Comparison of ENCODE assay signal across 9 mouse cellular contexts in the genomic region with DNA sequence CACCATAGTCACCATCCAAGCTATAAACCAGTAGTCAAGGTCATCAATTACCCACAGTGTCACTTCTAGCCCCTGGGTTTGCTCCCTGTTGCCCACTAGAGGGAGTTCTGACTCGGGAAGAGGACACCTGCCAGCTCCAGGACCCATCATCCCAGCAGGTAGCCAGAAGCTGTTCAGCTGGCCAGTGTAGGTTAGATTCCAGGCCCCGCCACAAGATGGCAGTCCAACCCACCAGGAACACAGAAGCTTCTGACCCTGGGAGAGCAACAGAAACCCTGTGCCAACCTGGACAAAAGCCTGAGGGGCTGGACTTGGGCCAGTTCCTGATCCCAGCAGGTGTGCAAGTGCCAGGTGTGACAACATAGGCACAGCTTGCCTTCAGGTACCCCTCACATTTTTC. TPM values are rescaled to one million over a fixed set of nuclear protein-coding genes. Genes with fewer than 3 reads are reported as not detected.
DNase-seq lines count a peak whose midpoint lies in the region; ATAC-seq and TF ChIP-seq lines count a peak whose summit lies in the region.
"Had no signal": no experiment of that assay in that cellular context is flagged by ENCODE, and none has a peak within 500 bp of the region (broad histone marks: within the 10 kb centered on the region; RNA-seq: fewer than 3 reads in every experiment).

No protein-coding gene starts in this region.

- ATAC-seq in common myeloid progenitor, adult 5-6 weeks (replicated peaks; ENCODE audit: low read depth, poor library complexity, severe bottlenecking): peak; percentile 42
- peak; percentile 38 for ATAC-seq in kidney, embryonic 15.5 days (replicated peaks; ENCODE audit: low FRiP score)
- no peak for ATAC-seq in liver, embryonic 13.5 days (ENCODE audit: low read depth)

- peak; percentile 46 to 75 for DNase-seq in urinary bladder, adult 18-20 months (ENCODE audit: low spot score in 2 of 2)
- DNase-seq in urinary bladder, postnatal 10 days (ENCODE audit: low spot score): no peak
- peak; percentile 13 for DNase-seq in gonadal fat pad, adult 2 months (ENCODE audit: low read depth)
- DNase-seq in liver, embryonic 13.5 days: peak; percentile 25
- DNase-seq in ovary, adult 18-20 months (ENCODE audit: low spot score): peak; percentile 21
- peak; percentile 81 for DNase-seq in thymus, adult 2 months

- H3K27me3 ChIP-seq in kidney, embryonic 15.5 days: peaks cover 64% of the 10 kb centered on the region
- peaks cover 46% of the 10 kb centered on the region for H3K27me3 ChIP-seq in liver, embryonic 13.5 days
- no peaks in the 10 kb centered on the region; the same call in 1 of the 2 replicates for H3K27me3 ChIP-seq in thymus, adult 2 months (ENCODE audit: control insufficient read depth, insufficient read depth, low read length)

- peak; percentile 82; the same call in 1 of the 2 replicates for TF ChIP-seq CTCF in thymus, adult 2 months (IDR thresholded peaks at IDR 0.05; ENCODE audit: borderline replicate concordance, control insufficient read depth, extremely low read depth, insufficient read depth, low read length, poor library complexity)

- H3K4me3 ChIP-seq in kidney, embryonic 15.5 days (replicated peaks): no peak overlapping the region
- no peak overlapping the region for H3K4me3 ChIP-seq in liver, embryonic 13.5 days (replicated peaks)
- no peak overlapping the region for H3K4me3 ChIP-seq in thymus, adult 2 months (ENCODE audit: control insufficient read depth, insufficient read depth, low read length)
- H3K4me3 ChIP-seq: embryonic facial prominence, embryonic 12.5 days had no signal

- TF ChIP-seq POLR2A in thymus, adult 2 months (IDR thresholded peaks at IDR 0.05; ENCODE audit: control insufficient read depth, extremely low read depth, insufficient read depth, low read length, poor library complexity): no peak

- H3K9ac ChIP-seq in kidney, embryonic 15.5 days: no peak overlapping the region
- H3K9ac ChIP-seq in liver, embryonic 13.5 days: no peak overlapping the region
- H3K9ac ChIP-seq: embryonic facial prominence, embryonic 12.5 days had no signal

- H3K36me3 ChIP-seq in kidney, embryonic 15.5 days: no peaks in the 10 kb centered on the region
- H3K36me3 ChIP-seq in liver, embryonic 13.5 days: no peaks in the 10 kb centered on the region
- H3K36me3 ChIP-seq in thymus, adult 2 months (ENCODE audit: control insufficient read depth, insufficient read depth, low read length): no peaks in the 10 kb centered on the region
- H3K36me3 ChIP-seq: embryonic facial prominence, embryonic 12.5 days had no signal

- WGBS in kidney, embryonic 15.5 days: 2% methylated on average over 2 of the region's 2 CpGs
- 0% methylated on average over 2 of the region's 2 CpGs for WGBS in liver, embryonic 13.5 days (ENCODE audit: insufficient replicate concordance)
- WGBS in thymus, adult 2 months: 0% methylated on average over 2 of the region's 2 CpGs

- H3K4me2 ChIP-seq in kidney, embryonic 15.5 days: no peak overlapping the region
- H3K4me2 ChIP-seq in liver, embryonic 13.5 days: no peak overlapping the region
- H3K4me2 ChIP-seq: embryonic facial prominence, embryonic 12.5 days had no signal

- H3K9me3 ChIP-seq in kidney, embryonic 15.5 days (replicated peaks): no peaks in the 10 kb centered on the region
- no peaks in the 10 kb centered on the region for H3K9me3 ChIP-seq in liver, embryonic 13.5 days (replicated peaks)
- H3K9me3 ChIP-seq: embryonic facial prominence, embryonic 12.5 days had no signal

- peaks cover 28% of the 10 kb centered on the region for H3K4me1 ChIP-seq in kidney, embryonic 15.5 days
- H3K4me1 ChIP-seq in liver, embryonic 13.5 days (replicated peaks): no peaks in the 10 kb centered on the region; the same call in 1 of the 2 replicates
- peaks cover 46% of the 10 kb centered on the region for H3K4me1 ChIP-seq in thymus, adult 2 months (replicated peaks; ENCODE audit: control insufficient read depth, insufficient read depth, low read length)

- H3K27ac ChIP-seq in kidney, embryonic 15.5 days: no peak overlapping the region
- no peak overlapping the region for H3K27ac ChIP-seq in liver, embryonic 13.5 days
- H3K27ac ChIP-seq in thymus, adult 2 months (ENCODE audit: control insufficient read depth, insufficient read depth, low read length): 0 out of 2 replicates have a peak overlapping the region, but pooled peaks have one; percentile 27
- H3K27ac ChIP-seq: embryonic facial prominence, embryonic 12.5 days had no signal

RNA-seq across cellular contexts. Expression of gene Kcnc1, which starts 3.2 kb away (rescaled TPM):
- 1.1 and 1.2 TPM in 2 replicates for total RNA-seq in common myeloid progenitor, adult 5-6 weeks (2017)
- polyA plus RNA-seq in gonadal fat pad, adult 2 months (2012; rRNA removed): 0.77 and 1.3 TPM in 2 replicates
- polyA plus RNA-seq in kidney, embryonic 15.5 days (2015; fragmentation: Nextera tagmentation; extraction: Ambion mirVana): 0.06 and 0.10 TPM in 2 replicates
- polyA plus RNA-seq in liver, embryonic 13.5 days (2015; fragmentation: Nextera tagmentation; extraction: Ambion mirVana): 0.14 TPM in 1 of 2 replicates, not detected in the other
- polyA plus RNA-seq in thymus, adult 2 months (2012; rRNA removed): 1.3 and 1.6 TPM in 2 replicates

RNA-seq across cellular contexts. Expression of gene Myod1, which starts 16.8 kb away (rescaled TPM):
- not detected in 2 replicates for total RNA-seq in common myeloid progenitor, adult 5-6 weeks (2017)
- polyA plus RNA-seq in gonadal fat pad, adult 2 months (2012; rRNA removed): not detected in 2 replicates
- polyA plus RNA-seq in kidney, embryonic 15.5 days (2015; fragmentation: Nextera tagmentation; extraction: Ambion mirVana): 2.2 and 3.1 TPM in 2 replicates
- 0.79 and 1.2 TPM in 2 replicates for polyA plus RNA-seq in liver, embryonic 13.5 days (2015; fragmentation: Nextera tagmentation; extraction: Ambion mirVana)
- polyA plus RNA-seq in thymus, adult 2 months (2012; rRNA removed): 0.05 TPM in 1 of 2 replicates, not detected in the other
